Comparison of ENCODE assay signal across 8 mouse cellular contexts in genomic region chr15:101315832-101316231, GRCm38 (mm10). TPM values are rescaled to one million over a fixed set of nuclear protein-coding genes. Genes with fewer than 3 reads are reported as not detected.
DNase-seq lines count a peak whose midpoint lies in the region; ATAC-seq and TF ChIP-seq lines count a peak whose summit lies in the region.

No protein-coding gene starts in this region.

- no peaks in the 10 kb centered on the region for H3K27me3 ChIP-seq in cerebellum, adult 2 months (ENCODE audit: control insufficient read depth, insufficient read depth, low read length)
- no peaks in the 10 kb centered on the region for H3K27me3 ChIP-seq in lung, embryonic 14.5 days (ENCODE audit: insufficient read depth, low read length)

- peak overlapping the region; percentile 46 for H3K4me3 ChIP-seq in cerebellum, adult 2 months (replicated peaks; ENCODE audit: insufficient read depth, low read depth, low read length)
- H3K4me3 ChIP-seq in lung, embryonic 14.5 days (ENCODE audit: low read depth, low read length): peak overlapping the region; percentile 18

- WGBS in cerebellum, adult 2 months: 3% methylated on average over 11 of the region's 11 CpGs
- WGBS in lung, embryonic 14.5 days: 4% methylated on average over 11 of the region's 11 CpGs

- no peak for TF ChIP-seq POLR2A in cerebellum, adult 2 months (IDR thresholded peaks at IDR 0.05; ENCODE audit: borderline replicate concordance, insufficient read depth, low read length)

- no peak overlapping the region for H3K27ac ChIP-seq in cerebellum, adult 2 months (ENCODE audit: insufficient read depth, low read length)
- H3K27ac ChIP-seq in lung, embryonic 14.5 days (ENCODE audit: low read depth): no peak overlapping the region

- DNase-seq in MEL-GATA-1-ER (ENCODE audit: extremely low read depth, low read depth): peak; percentile 89
- DNase-seq in cerebellum, adult 2 months: peak; percentile 65 to 75
- DNase-seq in forelimb bud, embryonic 11.5 days (ENCODE audit: low read depth, low spot score): peak; percentile 93
- peak; percentile 90 to 95 for DNase-seq in layer of hippocampus, adult 8-10 months (ENCODE audit: low spot score in 2 of 2)
- peak; percentile 97 for DNase-seq in lung, embryonic 14.5 days
- peak; percentile 81 for DNase-seq in testis, postnatal 14 days (ENCODE audit: low spot score)

- peak overlapping the region; percentile 53 for H3K4me2 ChIP-seq in lung, embryonic 14.5 days

- no peaks in the 10 kb centered on the region for H3K9me3 ChIP-seq in lung, embryonic 14.5 days (ENCODE audit: low read depth, low read length)

- H3K9ac ChIP-seq in lung, embryonic 14.5 days: no peak overlapping the region

- no peaks in the 10 kb centered on the region for H3K36me3 ChIP-seq in lung, embryonic 14.5 days (ENCODE audit: insufficient read depth)

- ATAC-seq in hematopoietic stem cell, adult 5-6 weeks (replicated peaks in 1 of 2; ENCODE audit: insufficient read depth in 1 of 2, low FRiP score in 2 of 2, low TSS enrichment in 1 of 2, low read depth in 1 of 2, poor library complexity in 2 of 2, severe bottlenecking in 2 of 2): peak; percentile 70 to 78
- ATAC-seq in lung, embryonic 14.5 days (ENCODE audit: insufficient read depth): peak; percentile 78
- peak; percentile 85 for ATAC-seq in neutrophil, adult 5-6 weeks (ENCODE audit: extremely low read depth, insufficient number of reproducible peaks, low FRiP score, poor library complexity, severe bottlenecking)

- peak; percentile 92 for TF ChIP-seq CTCF in cerebellum, adult 2 months (IDR thresholded peaks at IDR 0.05; ENCODE audit: borderline replicate concordance, insufficient read depth, low read depth, low read length)
- peak; percentile 95 for TF ChIP-seq CTCF in lung, embryonic 14.5 days (IDR thresholded peaks at IDR 0.05; ENCODE audit: low read depth)

- H3K4me1 ChIP-seq in cerebellum, adult 2 months (ENCODE audit: control insufficient read depth, insufficient read depth, low read length): no peaks in the 10 kb centered on the region
- H3K4me1 ChIP-seq in lung, embryonic 14.5 days (ENCODE audit: insufficient read depth): no peaks in the 10 kb centered on the region

RNA-seq across cellular contexts. Expression of gene 6030408B16Rik, which starts 22.8 kb away (rescaled TPM):
- polyA plus RNA-seq in cerebellum, adult 2 months (2012; rRNA removed): 0.15 and 0.27 TPM in 2 replicates
- total RNA-seq in hematopoietic stem cell, adult 5-6 weeks (2017): 0.63 TPM in 1 of 2 replicates, not detected in the other
- under 1 TPM in 3 of 4 experiments, not detected in 1; 0.26 to 0.55 (median 0.54) TPM for total RNA-seq in layer of hippocampus, adult 8-10 months (2022)
- polyA plus RNA-seq in lung, embryonic 14.5 days (2014; fragmentation: Nextera tagmentation; extraction: Ambion mirVana): 41.0 and 41.4 TPM in 2 replicates
- total RNA-seq in neutrophil, adult 5-6 weeks (2017): 0.70 and 0.98 TPM in 2 replicates

RNA-seq across cellular contexts. Expression of gene Atg101, which starts 31.8 kb away (rescaled TPM):
- polyA plus RNA-seq in cerebellum, adult 2 months (2012; rRNA removed): 46.8 and 49.6 TPM in 2 replicates
- 31.9 and 59.4 TPM in 2 replicates for total RNA-seq in hematopoietic stem cell, adult 5-6 weeks (2017)
- total RNA-seq in layer of hippocampus, adult 8-10 months (2022): 10 to 100 TPM; 43.4 to 48.1 (median 46.1) TPM
- polyA plus RNA-seq in lung, embryonic 14.5 days (2014; fragmentation: Nextera tagmentation; extraction: Ambion mirVana): 59.1 and 64.7 TPM in 2 replicates
- 61.0 and 68.8 TPM in 2 replicates for total RNA-seq in neutrophil, adult 5-6 weeks (2017)

RNA-seq across cellular contexts. Expression of gene Krt80, which starts 54.1 kb away (rescaled TPM):
- 0.05 and 0.30 TPM in 2 replicates for polyA plus RNA-seq in cerebellum, adult 2 months (2012; rRNA removed)
- total RNA-seq in hematopoietic stem cell, adult 5-6 weeks (2017): 2.8 TPM in 2 replicates
- total RNA-seq in layer of hippocampus, adult 8-10 months (2022): under 1 TPM in 3 of 4 experiments, not detected in 1; 0.17 to 0.48 (median 0.43) TPM
- polyA plus RNA-seq in lung, embryonic 14.5 days (2014; fragmentation: Nextera tagmentation; extraction: Ambion mirVana): 1.5 and 2.2 TPM in 2 replicates
- 31.7 and 34.7 TPM in 2 replicates for total RNA-seq in neutrophil, adult 5-6 weeks (2017)
